Mouse (Mus musculus): ENCODE measurements around the gene Ncoa5.

DNA sequence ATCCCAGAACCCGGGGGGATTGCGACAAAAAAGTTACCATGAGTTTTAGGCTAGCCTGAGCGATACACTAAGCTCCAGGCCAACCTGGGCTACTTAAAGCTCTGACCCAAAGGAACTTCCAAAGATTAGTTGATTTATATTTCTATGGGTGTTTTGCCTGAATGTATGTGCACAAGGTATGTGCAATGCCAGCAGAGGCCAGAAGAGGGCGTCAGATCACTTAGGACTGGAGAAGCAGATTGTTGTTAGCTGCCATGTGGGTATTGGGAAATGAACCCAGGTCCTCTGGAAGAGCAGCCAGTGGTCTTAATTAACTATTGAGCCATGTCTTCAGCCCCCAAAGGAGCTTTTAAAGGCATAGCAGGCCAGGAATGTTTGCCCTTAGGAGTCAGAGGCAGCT is 82.9 kb downstream of the Ncoa5 start:
- TF ChIP-seq CTCF (IDR thresholded peaks at IDR 0.05; ENCODE audit: extremely low read depth, insufficient read depth, low read length) (no peak), POLR2A (IDR thresholded peaks at IDR 0.05; ENCODE audit: extremely low read depth, insufficient read depth, low read length) (no peak)

Measured in cortical plate, adult 2 months (tissue).